Mouse (Mus musculus): ENCODE measurements at regions not wholly inside any gene's neighbourhood (a gene's known extent, or its start where the extent isn't known, plus 50 kb on each side); places are given as distances from the start of the nearest gene placed in this dataset.

DNA sequence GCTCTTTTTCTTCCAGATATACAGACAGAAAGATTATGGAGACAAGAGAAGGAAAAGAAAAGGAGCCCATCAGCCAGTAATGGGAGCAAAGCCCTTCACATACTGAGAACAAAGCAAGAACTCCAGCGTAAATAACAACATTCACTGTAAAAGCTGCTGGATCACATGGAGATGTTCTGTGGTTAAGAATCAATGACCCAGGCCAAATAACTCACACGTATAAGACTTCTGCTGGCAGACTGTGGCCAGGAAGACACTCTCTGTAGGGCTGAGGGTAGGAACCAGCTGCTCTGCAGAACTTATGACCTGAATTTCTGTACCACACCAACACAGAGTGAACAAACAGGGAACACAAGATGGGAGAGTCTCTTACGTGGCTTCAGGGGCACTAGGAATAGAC is 958.5 kb downstream of the Tmem114 start:
- DNase-seq (ENCODE audit: low spot score): peak; percentile 30
